ENCODE assay signal across 14 mouse cellular contexts in the genomic region with DNA sequence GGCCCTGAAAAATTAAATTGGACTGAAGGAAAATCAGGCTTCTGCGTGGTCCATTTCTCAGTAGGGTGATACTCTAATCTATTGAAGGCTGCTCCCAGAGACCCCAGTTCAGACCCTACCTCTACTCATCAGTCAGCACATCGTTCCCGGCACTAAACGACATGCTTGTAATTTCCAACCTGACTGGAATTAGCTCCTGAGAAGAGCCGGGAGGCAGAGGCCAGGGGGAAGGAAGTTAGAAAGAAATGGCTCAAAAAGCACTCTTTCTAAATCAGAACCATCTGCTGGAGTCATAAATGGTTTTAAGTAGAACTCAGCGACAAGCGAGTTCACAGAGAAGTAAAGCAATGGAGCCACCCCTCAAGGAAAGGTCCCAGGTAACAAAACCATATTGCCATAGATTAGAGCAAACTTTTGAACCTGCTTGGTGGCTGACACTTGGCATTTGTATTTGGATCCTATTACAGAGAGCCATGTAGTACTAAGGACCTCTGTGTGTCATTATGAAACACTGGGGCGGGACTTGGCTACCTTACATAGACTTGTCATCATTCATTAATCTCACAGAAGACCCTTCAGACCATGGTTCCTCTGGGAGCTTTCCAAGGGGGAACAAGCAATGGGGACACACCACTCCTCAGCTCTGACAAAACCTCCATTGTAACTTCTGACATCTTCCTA.
DNase-seq lines count a peak whose midpoint lies in the region; ATAC-seq lines count a peak whose summit lies in the region.
"Had no signal": no experiment of that assay in that cellular context is flagged by ENCODE, and none has a peak within 500 bp of the region (broad histone marks: within the 10 kb centered on the region; RNA-seq: fewer than 3 reads in every experiment).

No protein-coding gene starts in this region.

- no peak overlapping the region for H3K4me3 ChIP-seq in heart, embryonic 16.5 days (ENCODE audit: low read length)
- H3K4me3 ChIP-seq in limb, embryonic 11.5 days (ENCODE audit: low read depth, low read length) = no peak overlapping the region
- H3K4me3 ChIP-seq: midbrain, embryonic 10.5 days had no signal

- 0 out of 2 replicates have a peak, but pooled peaks cover 2% of the 10 kb centered on the region for H3K36me3 ChIP-seq in heart, embryonic 16.5 days (ENCODE audit: control insufficient read depth, insufficient read depth)
- no peaks in the 10 kb centered on the region for H3K36me3 ChIP-seq in limb, embryonic 11.5 days (ENCODE audit: control insufficient read depth, insufficient read depth, low read length)
- H3K36me3 ChIP-seq: midbrain, embryonic 10.5 days had no signal

- H3K9me3 ChIP-seq in heart, embryonic 16.5 days (replicated peaks; ENCODE audit: control insufficient read depth, low read length) = no peaks in the 10 kb centered on the region
- H3K9me3 ChIP-seq in limb, embryonic 11.5 days (ENCODE audit: control insufficient read depth, low read length) = no peaks in the 10 kb centered on the region
- H3K9me3 ChIP-seq: midbrain, embryonic 10.5 days had no signal

- H3K9ac ChIP-seq in heart, embryonic 16.5 days (ENCODE audit: low read length) = no peak overlapping the region
- H3K9ac ChIP-seq in limb, embryonic 11.5 days (ENCODE audit: low read length) = no peak overlapping the region

- H3K4me1 ChIP-seq in heart, embryonic 16.5 days (ENCODE audit: control insufficient read depth, insufficient read depth, low read length) = peaks cover 17% of the 10 kb centered on the region
- peaks cover 7% of the 10 kb centered on the region; the same call in 1 of the 2 replicates for H3K4me1 ChIP-seq in limb, embryonic 11.5 days (ENCODE audit: control insufficient read depth, insufficient read depth, low read length)
- H3K4me1 ChIP-seq: midbrain, embryonic 10.5 days had no signal

- no peak overlapping the region for H3K4me2 ChIP-seq in heart, embryonic 16.5 days (ENCODE audit: low read depth, low read length)
- H3K4me2 ChIP-seq in limb, embryonic 11.5 days (ENCODE audit: low read depth, severe bottlenecking) = no peak overlapping the region

- 48% methylated on average over 8 of the region's 8 CpGs for WGBS in heart, embryonic 16.5 days
- 9% methylated on average over 8 of the region's 8 CpGs for WGBS in limb, embryonic 11.5 days

- H3K27ac ChIP-seq in heart, embryonic 16.5 days (ENCODE audit: low read length) = peak overlapping the region; percentile 53; the same call in 1 of the 2 replicates
- H3K27ac ChIP-seq in limb, embryonic 11.5 days (replicated peaks; ENCODE audit: low read depth, low read length) = no peak overlapping the region
- H3K27ac ChIP-seq: midbrain, embryonic 10.5 days had no signal

- H3K27me3 ChIP-seq in heart, embryonic 16.5 days (ENCODE audit: control insufficient read depth, insufficient read depth, low read length) = no peaks in the 10 kb centered on the region
- H3K27me3 ChIP-seq in limb, embryonic 11.5 days (ENCODE audit: control insufficient read depth, insufficient read depth, low read length) = 0 out of 2 replicates have a peak, but pooled peaks cover 2% of the 10 kb centered on the region

- peak; percentile 58; the same call in 1 of the 2 replicates for ATAC-seq in heart, embryonic 16.5 days (replicated peaks; ENCODE audit: extremely low read depth, insufficient read depth, low FRiP score)
- peak; percentile 70 for ATAC-seq in limb, embryonic 11.5 days (ENCODE audit: insufficient number of reproducible peaks, low FRiP score, low TSS enrichment, low read depth)
- ATAC-seq: activated CD4-positive, CD25-positive, alpha-beta regulatory T cell, adult 4 months; CD4-positive, CD25-positive, alpha-beta regulatory T cell, adult 4 months; hindbrain, embryonic 16.5 days had no signal

- no peak for DNase-seq in heart, postnatal 10 days
- peak; percentile 37 for DNase-seq in Muller cell, postnatal 12 days (ENCODE audit: inconsistent ontology term)
- DNase-seq in embryo, embryonic 11.5 days (ENCODE audit: low read depth, low spot score) = peak; percentile 37
- DNase-seq in limb, embryonic 11.5 days (ENCODE audit: low spot score) = peak; percentile 83
- DNase-seq in adrenal gland, postnatal 4 days (ENCODE audit: low spot score in 2 of 2) = no peak
- DNase-seq in left cerebral cortex, adult 18-20 months (ENCODE audit: low spot score in 2 of 2) = no peak
- DNase-seq: adrenal gland, postnatal 36 days; cerebellum, postnatal 36 days; right cerebral cortex, postnatal 14 days had no signal

- intact Hi-C loops in heart, postnatal 10 days (cut with DNase I) = no loop called here

Comparison
In these comparisons a context has a peak if more than half of its experiments do, and no peak if none do; other contexts are left out.
1. DNase-seq: peak in Muller cell, postnatal 12 days (single experiment), embryo, embryonic 11.5 days (single experiment) and limb, embryonic 11.5 days (single experiment); none in heart, postnatal 10 days (0 of 2), adrenal gland, postnatal 4 days (0 of 2) and left cerebral cortex, adult 18-20 months (0 of 2).